Mouse (Mus musculus): ENCODE results near the gene Coasy. TPM values are rescaled to one million over a fixed set of nuclear protein-coding genes. Genes with fewer than 3 reads are reported as not detected.
A peak's percentile ranks its signal among the peaks of the same experiment; 100 is the strongest.

Gene Coasy
- polyA plus RNA-seq, 1 experiment from 2014 or later = 37.9 TPM

DNA sequence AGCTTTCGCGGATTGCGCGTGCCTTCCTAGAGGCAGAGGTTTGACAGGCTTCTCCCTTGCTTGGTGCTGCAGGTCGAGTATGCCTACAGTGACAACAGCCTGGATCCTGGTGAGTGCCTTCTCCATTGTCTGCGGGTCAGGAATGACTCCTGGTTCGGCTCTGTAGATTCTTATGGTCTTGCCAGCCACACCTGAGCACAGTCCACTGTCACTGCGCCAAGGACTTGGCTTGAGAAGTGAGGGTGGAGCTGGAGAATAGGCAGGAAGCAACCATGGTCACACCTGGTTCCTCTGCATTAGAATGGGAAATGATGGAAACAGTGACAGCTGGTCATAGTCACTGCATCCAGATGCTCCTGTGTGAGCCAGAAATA is 5.3 kb downstream of the Coasy start:
- Histone ChIP-seq H3K4me2 (replicated peaks; ENCODE audit: low read depth, low read length) (peak overlapping the region; percentile 96), H3K4me1 (ENCODE audit: control insufficient read depth, insufficient read depth, low read length) (peaks cover 24% of the 10 kb centered on the region), H3K4me3 (ENCODE audit: low read depth, low read length) (peak overlapping the region; percentile 87), H3K36me3 (ENCODE audit: control insufficient read depth, insufficient read depth, low read length) (peaks cover 27% of the 10 kb centered on the region), H3K9ac (replicated peaks; ENCODE audit: low read depth, low read length) (peak overlapping the region; percentile 80), H3K27me3 (ENCODE audit: control insufficient read depth, insufficient read depth, low read length) (no peaks in the 10 kb centered on the region), H3K27ac (ENCODE audit: low read length) (peak overlapping the region; percentile 16; the same call in 1 of the 2 replicates), H3K9me3 (ENCODE audit: control insufficient read depth, low read depth, low read length) (no peaks in the 10 kb centered on the region)
- WGBS = 10% methylated on average over 8 of the region's 8 CpGs
- ATAC-seq (ENCODE audit: insufficient number of reproducible peaks, insufficient read depth, low FRiP score, low read depth) = no peak; the same call in 1 of the 2 replicates

DNA sequence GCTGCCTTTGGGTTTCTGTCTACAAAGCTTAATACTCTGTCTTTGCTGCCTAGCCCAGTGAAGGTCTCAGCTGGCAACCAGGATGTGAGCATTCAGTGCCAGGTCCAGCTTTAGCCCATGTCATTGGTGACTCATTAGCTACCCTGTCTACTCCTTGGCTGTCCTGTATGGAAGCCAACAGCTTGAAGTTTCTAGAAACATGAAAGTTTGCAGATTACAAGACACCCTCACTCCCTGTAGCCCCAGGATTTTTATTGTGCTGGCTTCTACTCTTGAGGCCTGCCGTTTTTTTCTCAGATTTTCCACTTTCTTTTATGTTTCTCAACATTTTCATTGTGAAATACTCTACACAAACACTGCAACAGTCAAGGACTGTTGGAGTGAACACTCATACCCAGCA is 7.6 kb downstream of the Coasy start:
- Histone ChIP-seq H3K27me3 (ENCODE audit: control insufficient read depth, insufficient read depth, low read length) (no peaks in the 10 kb centered on the region), H3K36me3 (ENCODE audit: control insufficient read depth, insufficient read depth, low read length) (peaks cover 38% of the 10 kb centered on the region), H3K9me3 (ENCODE audit: control insufficient read depth, low read depth, low read length) (no peaks in the 10 kb centered on the region), H3K4me3 (ENCODE audit: low read depth, low read length) (no peak overlapping the region), H3K4me2 (replicated peaks; ENCODE audit: low read depth, low read length) (no peak overlapping the region), H3K9ac (replicated peaks; ENCODE audit: low read depth, low read length) (no peak overlapping the region), H3K4me1 (ENCODE audit: control insufficient read depth, insufficient read depth, low read length) (peaks cover 22% of the 10 kb centered on the region), H3K27ac (ENCODE audit: low read length) (no peak overlapping the region)
- no peak for ATAC-seq (ENCODE audit: insufficient number of reproducible peaks, insufficient read depth, low FRiP score, low read depth)
- WGBS = 91% methylated on average over 1 of the region's 1 CpGs

DNA sequence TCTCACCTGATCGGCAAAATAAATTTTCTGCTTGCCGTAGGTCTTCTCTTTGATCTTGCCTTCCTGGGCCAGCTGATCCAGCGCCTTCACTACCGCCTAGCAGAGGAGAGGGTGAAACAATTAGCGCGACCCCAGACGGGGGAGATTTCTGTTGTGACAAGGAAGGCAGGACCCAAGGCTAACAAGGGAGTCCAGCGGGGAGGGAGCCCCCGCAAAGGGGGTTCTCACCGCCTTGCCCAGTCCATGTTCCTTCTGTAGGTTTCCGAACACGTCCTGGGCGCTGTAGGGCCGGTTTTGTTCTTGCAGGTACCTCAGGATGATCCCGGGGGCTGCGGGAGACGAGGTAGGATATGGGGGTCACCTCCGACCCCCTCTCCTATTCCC is 12.6 kb downstream of the Coasy start:
- Histone ChIP-seq H3K27me3 (ENCODE audit: control insufficient read depth, insufficient read depth, low read length) (no peaks in the 10 kb centered on the region), H3K9ac (replicated peaks; ENCODE audit: low read depth, low read length) (peak overlapping the region; percentile 75), H3K4me3 (ENCODE audit: low read depth, low read length) (peak overlapping the region; percentile 68), H3K27ac (ENCODE audit: low read length) (no peak overlapping the region), H3K9me3 (ENCODE audit: control insufficient read depth, low read depth, low read length) (no peaks in the 10 kb centered on the region), H3K4me1 (ENCODE audit: control insufficient read depth, insufficient read depth, low read length) (peaks cover 6% of the 10 kb centered on the region; the same call in 1 of the 2 replicates), H3K4me2 (replicated peaks; ENCODE audit: low read depth, low read length) (peak overlapping the region; percentile 96), H3K36me3 (ENCODE audit: control insufficient read depth, insufficient read depth, low read length) (peaks cover 57% of the 10 kb centered on the region)
- ATAC-seq (ENCODE audit: insufficient number of reproducible peaks, insufficient read depth, low FRiP score, low read depth) = peak; percentile 44
- 2% methylated on average over 18 of the region's 18 CpGs for WGBS

DNA sequence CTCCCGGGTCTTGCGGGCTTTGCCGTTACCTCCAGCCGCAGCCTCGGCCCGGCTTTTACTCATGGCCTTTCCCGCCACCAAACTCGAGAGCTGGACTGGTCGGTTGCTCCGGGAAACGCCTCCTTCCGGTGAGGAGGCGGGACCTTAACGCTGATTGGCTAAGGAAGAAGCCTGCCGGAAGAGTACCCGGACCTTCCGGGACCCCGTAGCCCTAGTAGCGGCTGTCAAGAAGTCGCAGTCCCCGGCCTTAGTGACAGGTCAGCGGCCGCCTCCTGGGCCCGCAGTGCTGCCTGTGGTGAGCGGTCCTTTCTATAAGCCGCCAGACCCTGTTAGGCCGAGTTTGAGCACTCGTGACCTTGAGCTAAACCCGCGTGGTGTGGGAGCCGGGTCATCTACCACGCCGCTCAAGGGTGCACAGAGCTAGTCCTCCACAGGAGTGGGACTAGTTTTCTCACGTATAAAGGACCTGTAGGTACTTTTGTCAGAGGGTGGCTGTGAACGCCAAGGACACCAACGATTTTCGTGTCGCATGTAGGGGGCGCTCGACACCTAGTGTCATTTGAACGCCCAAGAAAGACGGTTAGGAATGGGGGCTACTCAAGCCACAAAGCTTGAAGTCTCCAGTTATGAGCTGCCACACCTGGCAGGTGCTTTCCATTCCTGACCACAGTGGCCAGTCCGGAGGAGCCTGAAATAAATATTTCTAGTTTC is 13.1 kb downstream of the Coasy start, which contains the start of gene Psmc3ip:
Gene Psmc3ip, minus strand, starts transcription at position 123 of the 711 bp plus-strand sequence.
- H3K4me2 ChIP-seq (replicated peaks; ENCODE audit: low read depth, low read length) = peak within 1 kb of the TSS; percentile 96
- peak within 1 kb of the TSS; percentile 75 for H3K9ac ChIP-seq (replicated peaks; ENCODE audit: low read depth, low read length)
- whole genome bisulfite sequencing = 2% methylated on average over 43 of the region's 43 CpGs
- peaks cover 58% of the 10 kb centered on the region for H3K36me3 ChIP-seq (ENCODE audit: control insufficient read depth, insufficient read depth, low read length)
- no peaks in the 10 kb centered on the region for H3K27me3 ChIP-seq (ENCODE audit: control insufficient read depth, insufficient read depth, low read length)
- peaks cover 6% of the 10 kb centered on the region; the same call in 1 of the 2 replicates for H3K4me1 ChIP-seq (ENCODE audit: control insufficient read depth, insufficient read depth, low read length)
- peak within 1 kb of the TSS; percentile 85; the same call in 1 of the 2 replicates for H3K27ac ChIP-seq (ENCODE audit: low read length)
- peak within 1 kb of the TSS; percentile 68 for H3K4me3 ChIP-seq (ENCODE audit: low read depth, low read length)
- H3K9me3 ChIP-seq (ENCODE audit: control insufficient read depth, low read depth, low read length) = no peaks in the 10 kb centered on the region
- peak; percentile 94 for ATAC-seq (ENCODE audit: insufficient number of reproducible peaks, insufficient read depth, low FRiP score, low read depth)

DNA sequence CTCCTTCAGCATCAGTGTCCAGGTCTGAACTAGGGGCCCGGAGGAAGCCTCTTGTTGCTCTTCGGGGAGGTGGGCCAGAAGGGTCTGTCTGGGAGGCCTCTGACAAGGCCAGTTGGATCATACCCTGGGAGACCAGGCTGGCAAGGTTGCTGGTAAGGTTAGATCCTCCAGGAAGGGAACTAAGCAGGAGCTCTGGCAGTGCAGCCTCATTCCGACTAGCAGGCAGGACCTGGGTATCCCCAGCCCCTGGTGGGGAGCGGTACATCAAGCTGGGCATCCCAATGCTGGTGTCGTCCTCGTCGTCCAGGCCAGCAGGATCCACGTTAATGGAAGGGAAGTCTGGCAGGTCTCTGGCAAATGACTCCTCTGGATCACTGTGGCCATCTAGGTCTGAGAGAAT is 15.9 kb downstream of the Coasy start:
- peaks cover 6% of the 10 kb centered on the region; the same call in 1 of the 2 replicates for H3K4me1 ChIP-seq (ENCODE audit: control insufficient read depth, insufficient read depth, low read length)
- H3K27ac ChIP-seq (ENCODE audit: low read length) = no peak overlapping the region
- no peaks in the 10 kb centered on the region for H3K9me3 ChIP-seq (ENCODE audit: control insufficient read depth, low read depth, low read length)
- ATAC-seq (ENCODE audit: insufficient number of reproducible peaks, insufficient read depth, low FRiP score, low read depth) = no peak
- H3K27me3 ChIP-seq (ENCODE audit: control insufficient read depth, insufficient read depth, low read length) = no peaks in the 10 kb centered on the region
- H3K9ac ChIP-seq (replicated peaks; ENCODE audit: low read depth, low read length) = no peak overlapping the region
- no peak overlapping the region for H3K4me3 ChIP-seq (ENCODE audit: low read depth, low read length)
- H3K36me3 ChIP-seq (ENCODE audit: control insufficient read depth, insufficient read depth, low read length) = peaks cover 59% of the 10 kb centered on the region
- WGBS = 88% methylated on average over 8 of the region's 8 CpGs
- no peak overlapping the region for H3K4me2 ChIP-seq (replicated peaks; ENCODE audit: low read depth, low read length)

- H3K27ac ChIP-seq (ENCODE audit: low read length) = peak overlapping the region; percentile 72; the same call in 1 of the 2 replicates
- no peaks in the 10 kb centered on the region for H3K27me3 ChIP-seq (ENCODE audit: control insufficient read depth, insufficient read depth, low read length)
- H3K4me1 ChIP-seq (ENCODE audit: control insufficient read depth, insufficient read depth, low read length) = no peaks in the 10 kb centered on the region
- 77% methylated on average over 5 of the region's 5 CpGs for WGBS
- H3K4me3 ChIP-seq (ENCODE audit: low read depth, low read length) = no peak overlapping the region
- H3K36me3 ChIP-seq (ENCODE audit: control insufficient read depth, insufficient read depth, low read length) = peaks cover 53% of the 10 kb centered on the region
- no peaks in the 10 kb centered on the region for H3K9me3 ChIP-seq (ENCODE audit: control insufficient read depth, low read depth, low read length)
- H3K4me2 ChIP-seq (replicated peaks; ENCODE audit: low read depth, low read length) = no peak overlapping the region
- no peak overlapping the region for H3K9ac ChIP-seq (replicated peaks; ENCODE audit: low read depth, low read length)
- ATAC-seq (ENCODE audit: insufficient number of reproducible peaks, insufficient read depth, low FRiP score, low read depth) = no peak
Measured at GRCm38 (mm10) chr11:101103011-101103410, 20.6 kb downstream of the Coasy start.

DNA sequence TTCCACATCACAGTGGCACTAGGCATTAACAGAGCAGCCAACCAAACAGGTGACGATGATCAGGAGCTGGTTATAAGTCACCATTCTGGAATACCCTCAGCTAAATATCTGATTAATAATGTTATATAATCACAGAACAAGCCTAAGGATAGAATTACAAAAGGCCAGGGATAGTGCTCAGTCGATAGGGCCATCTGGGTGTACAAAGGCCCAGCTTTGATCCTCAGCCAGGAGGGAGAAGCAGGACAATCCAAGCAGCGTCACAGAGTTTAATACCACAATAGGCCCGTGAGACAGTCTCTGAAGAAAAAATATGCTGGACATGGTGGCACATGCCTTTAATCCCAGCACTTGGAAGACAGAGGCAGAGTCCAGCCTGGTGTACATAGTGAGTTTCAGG is 27.0 kb downstream of the Coasy start:
- Histone ChIP-seq H3K4me1 (ENCODE audit: control insufficient read depth, insufficient read depth, low read length) (peaks cover 5% of the 10 kb centered on the region; the same call in 1 of the 2 replicates), H3K9me3 (ENCODE audit: control insufficient read depth, low read depth, low read length) (no peaks in the 10 kb centered on the region), H3K4me3 (ENCODE audit: low read depth, low read length) (no peak overlapping the region), H3K9ac (replicated peaks; ENCODE audit: low read depth, low read length) (no peak overlapping the region), H3K27me3 (ENCODE audit: control insufficient read depth, insufficient read depth, low read length) (no peaks in the 10 kb centered on the region), H3K4me2 (replicated peaks; ENCODE audit: low read depth, low read length) (no peak overlapping the region), H3K36me3 (ENCODE audit: control insufficient read depth, insufficient read depth, low read length) (peaks cover 5% of the 10 kb centered on the region; the same call in 1 of the 2 replicates), H3K27ac (ENCODE audit: low read length) (no peak overlapping the region)
- ATAC-seq (ENCODE audit: insufficient number of reproducible peaks, insufficient read depth, low FRiP score, low read depth) = no peak
- 76% methylated on average over 4 of the region's 4 CpGs for WGBS

DNA sequence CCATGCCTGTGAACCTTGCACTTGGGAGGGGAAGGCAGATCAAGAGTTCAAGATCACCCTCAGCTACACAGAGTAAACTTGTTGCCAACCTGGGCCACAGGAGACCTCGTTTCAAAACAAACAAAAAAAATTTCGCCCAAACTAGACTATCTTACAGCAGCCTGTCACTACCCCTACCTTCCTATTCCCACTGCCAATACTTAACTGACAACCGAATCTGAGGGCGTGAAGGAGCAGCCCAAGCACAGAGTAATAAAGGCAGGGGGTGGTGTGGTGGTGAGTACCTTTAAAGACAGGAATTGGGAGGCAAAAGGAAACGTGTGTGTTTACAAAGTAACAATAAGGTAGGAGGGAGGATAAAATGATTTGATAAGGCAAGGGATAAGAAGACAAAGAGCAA is 28.3 kb downstream of the Coasy start:
- Histone ChIP-seq H3K9ac (replicated peaks; ENCODE audit: low read depth, low read length) (no peak overlapping the region), H3K27ac (ENCODE audit: low read length) (no peak overlapping the region), H3K4me1 (ENCODE audit: control insufficient read depth, insufficient read depth, low read length) (peaks cover 5% of the 10 kb centered on the region; the same call in 1 of the 2 replicates), H3K9me3 (ENCODE audit: control insufficient read depth, low read depth, low read length) (no peaks in the 10 kb centered on the region), H3K4me3 (ENCODE audit: low read depth, low read length) (no peak overlapping the region), H3K4me2 (replicated peaks; ENCODE audit: low read depth, low read length) (no peak overlapping the region), H3K36me3 (ENCODE audit: control insufficient read depth, insufficient read depth, low read length) (peaks cover 5% of the 10 kb centered on the region; the same call in 1 of the 2 replicates), H3K27me3 (ENCODE audit: control insufficient read depth, insufficient read depth, low read length) (no peaks in the 10 kb centered on the region)
- ATAC-seq (ENCODE audit: insufficient number of reproducible peaks, insufficient read depth, low FRiP score, low read depth) = no peak
- 43% methylated on average over 5 of the region's 5 CpGs for WGBS
